Mouse (Mus musculus): ENCODE results near the gene Fzd1. TPM values are rescaled to one million over a fixed set of nuclear protein-coding genes. Genes with fewer than 3 reads are reported as not detected.

Gene Fzd1
- polyA plus RNA-seq, 1 experiment: 63.6 TPM

- TF ChIP-seq CTCF (IDR thresholded peaks at IDR 0.05; ENCODE audit: insufficient read depth, low read length): no peak
- TF ChIP-seq POLR2A (IDR thresholded peaks at IDR 0.05; ENCODE audit: borderline replicate concordance, extremely low read depth, low read depth, low read length): no peak
- WGBS: 57% methylated on average over 11 of the region's 11 CpGs
- H3K4me3 ChIP-seq (replicated peaks; ENCODE audit: extremely low read depth, low read depth, low read length): peak overlapping the region; percentile 34
- peaks cover 2% of the 10 kb centered on the region; the same call in 1 of the 2 replicates for H3K4me1 ChIP-seq (ENCODE audit: control insufficient read depth, insufficient read depth, low read length)
- no peak for DNase-seq
Observed at GRCm38 (mm10) chr5:4755326-4755725, 2.5 kb downstream of the Fzd1 start.

GRCm38 (mm10) chr5:4754701-4755281 lies 3.0 kb downstream of the Fzd1 start:
- no peak for TF ChIP-seq CTCF (IDR thresholded peaks at IDR 0.05; ENCODE audit: insufficient read depth, low read length)
- TF ChIP-seq POLR2A (IDR thresholded peaks at IDR 0.05; ENCODE audit: borderline replicate concordance, extremely low read depth, low read depth, low read length): no peak
- DNase-seq: no peak
- no peak overlapping the region for H3K4me3 ChIP-seq (replicated peaks; ENCODE audit: extremely low read depth, low read depth, low read length)
- 47% methylated on average over 9 of the region's 9 CpGs for WGBS
- peaks cover 2% of the 10 kb centered on the region; the same call in 1 of the 2 replicates for H3K4me1 ChIP-seq (ENCODE audit: control insufficient read depth, insufficient read depth, low read length)

- Histone ChIP-seq H3K4me3 (replicated peaks; ENCODE audit: extremely low read depth, low read depth, low read length) (no peak overlapping the region), H3K4me1 (ENCODE audit: control insufficient read depth, insufficient read depth, low read length) (peaks cover 2% of the 10 kb centered on the region; the same call in 1 of the 2 replicates)
- no peak for DNase-seq
- 90% methylated on average over 5 of the region's 5 CpGs for WGBS
- TF ChIP-seq CTCF (IDR thresholded peaks at IDR 0.05; ENCODE audit: insufficient read depth, low read length): no peak
- no peak for TF ChIP-seq POLR2A (IDR thresholded peaks at IDR 0.05; ENCODE audit: borderline replicate concordance, extremely low read depth, low read depth, low read length)
Observed at GRCm38 (mm10) chr5:4753161-4753560, 4.7 kb downstream of the Fzd1 start.

GRCm38 (mm10) chr5:4742722-4743121 lies 15.1 kb downstream of the Fzd1 start:
- no peak for DNase-seq
- Histone ChIP-seq H3K4me1 (ENCODE audit: control insufficient read depth, insufficient read depth, low read length) (no peaks in the 10 kb centered on the region), H3K4me3 (replicated peaks; ENCODE audit: extremely low read depth, low read depth, low read length) (no peak overlapping the region)
- no peak for TF ChIP-seq POLR2A (IDR thresholded peaks at IDR 0.05; ENCODE audit: borderline replicate concordance, extremely low read depth, low read depth, low read length)
- no peak for TF ChIP-seq CTCF (IDR thresholded peaks at IDR 0.05; ENCODE audit: insufficient read depth, low read length)
- WGBS: 83% methylated on average over 4 of the region's 4 CpGs

GRCm38 (mm10) chr5:4737013-4737412 lies 20.8 kb downstream of the Fzd1 start:
- Histone ChIP-seq H3K4me3 (replicated peaks; ENCODE audit: extremely low read depth, low read depth, low read length) (no peak overlapping the region), H3K4me1 (ENCODE audit: control insufficient read depth, insufficient read depth, low read length) (no peaks in the 10 kb centered on the region)
- 27% methylated on average over 6 of the region's 6 CpGs for WGBS
- no peak for DNase-seq
- TF ChIP-seq POLR2A (IDR thresholded peaks at IDR 0.05; ENCODE audit: borderline replicate concordance, extremely low read depth, low read depth, low read length) (no peak), CTCF (IDR thresholded peaks at IDR 0.05; ENCODE audit: insufficient read depth, low read length) (no peak)

- 87% methylated on average over 7 of the region's 7 CpGs for WGBS
- no peak for TF ChIP-seq CTCF (IDR thresholded peaks at IDR 0.05; ENCODE audit: insufficient read depth, low read length)
- no peak for TF ChIP-seq POLR2A (IDR thresholded peaks at IDR 0.05; ENCODE audit: borderline replicate concordance, extremely low read depth, low read depth, low read length)
- DNase-seq: no peak
Observed at GRCm38 (mm10) chr5:4735461-4735860, 22.4 kb downstream of the Fzd1 start.

GRCm38 (mm10) chr5:4733239-4733638 lies 24.6 kb downstream of the Fzd1 start:
- WGBS: 68% methylated on average over 4 of the region's 4 CpGs
- Histone ChIP-seq H3K4me3 (replicated peaks; ENCODE audit: extremely low read depth, low read depth, low read length) (no peak overlapping the region), H3K4me1 (ENCODE audit: control insufficient read depth, insufficient read depth, low read length) (no peaks in the 10 kb centered on the region)
- no peak for DNase-seq
- TF ChIP-seq CTCF (IDR thresholded peaks at IDR 0.05; ENCODE audit: insufficient read depth, low read length): no peak
- TF ChIP-seq POLR2A (IDR thresholded peaks at IDR 0.05; ENCODE audit: borderline replicate concordance, extremely low read depth, low read depth, low read length): no peak

More at GRCm38 (mm10) chr5:4735461-4735860, 22.4 kb downstream of the Fzd1 start:
- H3K4me1 ChIP-seq (ENCODE audit: control insufficient read depth, insufficient read depth, low read length): no peaks in the 10 kb centered on the region
- no peak overlapping the region for H3K4me3 ChIP-seq (replicated peaks; ENCODE audit: extremely low read depth, low read depth, low read length)

GRCm38 (mm10) chr5:4732241-4733229 lies 25.3 kb downstream of the Fzd1 start:
- 55% methylated on average over 10 of the region's 10 CpGs for WGBS
- DNase-seq: no peak
- TF ChIP-seq POLR2A (IDR thresholded peaks at IDR 0.05; ENCODE audit: borderline replicate concordance, extremely low read depth, low read depth, low read length) (no peak), CTCF (IDR thresholded peaks at IDR 0.05; ENCODE audit: insufficient read depth, low read length) (no peak)
- Histone ChIP-seq H3K4me3 (replicated peaks; ENCODE audit: extremely low read depth, low read depth, low read length) (no peak overlapping the region), H3K4me1 (ENCODE audit: control insufficient read depth, insufficient read depth, low read length) (no peaks in the 10 kb centered on the region)

GRCm38 (mm10) chr5:4731743-4732215 lies 26.1 kb downstream of the Fzd1 start:
- TF ChIP-seq CTCF (IDR thresholded peaks at IDR 0.05; ENCODE audit: insufficient read depth, low read length) (no peak), POLR2A (IDR thresholded peaks at IDR 0.05; ENCODE audit: borderline replicate concordance, extremely low read depth, low read depth, low read length) (no peak)
- 72% methylated on average over 5 of the region's 5 CpGs for WGBS
- no peak for DNase-seq
- no peaks in the 10 kb centered on the region for H3K4me1 ChIP-seq (ENCODE audit: control insufficient read depth, insufficient read depth, low read length)
- H3K4me3 ChIP-seq (replicated peaks; ENCODE audit: extremely low read depth, low read depth, low read length): no peak overlapping the region
